Mouse (Mus musculus) limb, embryonic 15.5 days (tissue): ENCODE measurements at regions not wholly inside any gene's neighbourhood (a gene's known extent, or its start where the extent isn't known, plus 50 kb on each side); places are given as distances from the start of the nearest gene placed in this dataset.

Experiments used
- ATAC-seq: fragments of 200-750 bp; cut with Nextera tagmentation; 2 replicates; pipeline ENCODE4 v1.8.0; 2017; ENCODE audit warnings: low read depth, moderate TSS enrichment; ENCODE audit not compliant: insufficient number of reproducible peaks, low FRiP score, low TSS enrichment
- H3K27ac ChIP-seq: fragments of 300-500 bp; sonication (generic); 2 replicates; pipeline ENCODE4 v1.5.1; 2015; ENCODE audit warnings: moderate library complexity, mild to moderate bottlenecking, inconsistent platforms
- H3K27me3 ChIP-seq: fragments of 300-500 bp; sonication (generic); 2 replicates; pipeline ENCODE4 v1.6.1; 2015; ENCODE audit warnings: inconsistent platforms
- H3K36me3 ChIP-seq: fragments of 300-500 bp; sonication (generic); 2 replicates; pipeline ENCODE4 v1.6.1; 2015; ENCODE audit warnings: inconsistent platforms
- H3K4me1 ChIP-seq: fragments of 300-500 bp; sonication (generic); 2 replicates; pipeline ENCODE4 v1.6.1; 2015; ENCODE audit warnings: inconsistent platforms
- H3K4me2 ChIP-seq: fragments of 300-500 bp; sonication (generic); 2 replicates; pipeline ENCODE4 v1.6.1; 2015; ENCODE audit warnings: mild to moderate bottlenecking, inconsistent platforms
- H3K4me3 ChIP-seq: fragments of 300-500 bp; sonication (generic); 2 replicates; pipeline ENCODE4 v1.5.1; 2015; ENCODE audit warnings: mild to moderate bottlenecking, inconsistent platforms
- H3K9ac ChIP-seq: fragments of 300-500 bp; sonication (generic); 2 replicates; pipeline ENCODE4 v1.6.1; 2015; ENCODE audit warnings: inconsistent platforms
- H3K9me3 ChIP-seq: fragments of 300-500 bp; sonication (generic); 2 replicates; pipeline ENCODE4 v1.6.1; 2016; ENCODE audit warnings: inconsistent platforms
- WGBS: fragments of 180-500 bp; shearing (Covaris S2); methylation state at CpG from one replicate; pipeline ENCODE4 v1.1.7; 2015; 5-methylcytosine and 5-hydroxymethylcytosine counted together

GRCm38 (mm10) chr9:102410666-102411065, 56.2 kb upstream of the Ephb1 start:
- Histone ChIP-seq H3K9ac (no peak overlapping the region), H3K36me3 (no peaks in the 10 kb centered on the region), H3K9me3 (no peaks in the 10 kb centered on the region), H3K4me3 (no peak overlapping the region), H3K27ac (no peak overlapping the region), H3K4me2 (no peak overlapping the region), H3K4me1 (no peaks in the 10 kb centered on the region), H3K27me3 (no peaks in the 10 kb centered on the region)
- ATAC-seq, result no peak
- WGBS, result 89% methylated on average over 10 of the region's 10 CpGs

GRCm38 (mm10) chr9:102406017-102406416, 51.5 kb upstream of the Ephb1 start:
- H3K4me2 ChIP-seq, result no peak overlapping the region
- 31% methylated on average over 8 of the region's 8 CpGs for WGBS
- no peak overlapping the region for H3K4me3 ChIP-seq
- H3K36me3 ChIP-seq, result no peaks in the 10 kb centered on the region
- H3K9me3 ChIP-seq, result no peaks in the 10 kb centered on the region
- H3K4me1 ChIP-seq, result peaks cover 2% of the 10 kb centered on the region; the same call in 1 of the 2 replicates
- H3K9ac ChIP-seq, result no peak overlapping the region
- H3K27ac ChIP-seq, result no peak overlapping the region
- ATAC-seq, result no peak
- H3K27me3 ChIP-seq, result no peaks in the 10 kb centered on the region
